Mouse (Mus musculus) hindbrain, embryonic 12.5 days (tissue): ENCODE results near the gene Ppif. TPM values are rescaled to one million over a fixed set of nuclear protein-coding genes. Genes with fewer than 3 reads are reported as not detected.

ENCODE experiments used
- ATAC-seq: fragments of 200-750 bp; cut with Nextera tagmentation; 2 replicates; pipeline ENCODE4 v1.8.0; 2017; ENCODE audit warnings: moderate TSS enrichment; ENCODE audit not compliant: low FRiP score
- H3K27ac ChIP-seq: fragments of 300-500 bp; sonication (generic); 2 replicates; pipeline ENCODE4 v1.5.1; 2016; ENCODE audit warnings: mild to moderate bottlenecking
- H3K27me3 ChIP-seq: fragments of 300-500 bp; sonication (generic); 2 replicates; pipeline ENCODE4 v1.6.1; 2016; ENCODE audit warnings: mild to moderate bottlenecking
- H3K36me3 ChIP-seq: fragments of 300-500 bp; sonication (generic); 2 replicates; pipeline ENCODE4 v1.6.1; 2016; ENCODE audit warnings: mild to moderate bottlenecking
- H3K4me1 ChIP-seq: fragments of 300-500 bp; sonication (generic); 2 replicates; pipeline ENCODE4 v1.6.1; 2016
- H3K4me2 ChIP-seq: fragments of 300-500 bp; sonication (generic); replicated peaks from 2 replicates; pipeline ENCODE4 v1.6.1; 2016; ENCODE audit warnings: mild to moderate bottlenecking
- H3K4me3 ChIP-seq: fragments of 300-500 bp; sonication (generic); 2 replicates; pipeline ENCODE4 v1.5.1; 2016; ENCODE audit warnings: mild to moderate bottlenecking
- H3K9ac ChIP-seq: fragments of 300-500 bp; sonication (generic); 2 replicates; pipeline ENCODE4 v1.6.1; 2016; ENCODE audit warnings: mild to moderate bottlenecking, moderate library complexity
- H3K9me3 ChIP-seq: fragments of 300-500 bp; sonication (generic); replicated peaks from 2 replicates; pipeline ENCODE4 v1.6.1; 2016; ENCODE audit warnings: mild to moderate bottlenecking
- WGBS: fragments of 180-500 bp; shearing (Covaris S2); methylation state at CpG from one replicate; pipeline ENCODE4 v1.1.7; 2016; 5-methylcytosine and 5-hydroxymethylcytosine counted together
- polyA plus RNA-seq: library from polyadenylated mRNA; unstranded; fragments of >200 nt; fragmentation: Nextera tagmentation; extraction: Ambion mirVana; gene quantifications from 2 replicates; pipeline ENCODE4 v1.2.1, GENCODE M21; 2016

Ppif gene
- polyA plus RNA-seq, 1 experiment from 2014 or later, result 26.2 TPM

GRCm38 (mm10) chr14:25708451-25708850 lies 14.5 kb downstream of the Ppif start:
- 75% methylated on average over 4 of the region's 4 CpGs for WGBS
- peaks cover 19% of the 10 kb centered on the region for H3K4me1 ChIP-seq

GRCm38 (mm10) chr14:25708917-25709316 lies 15.0 kb downstream of the Ppif start:
- H3K4me1 ChIP-seq, result peaks cover 19% of the 10 kb centered on the region
- no peaks in the 10 kb centered on the region for H3K36me3 ChIP-seq
- H3K27me3 ChIP-seq, result no peaks in the 10 kb centered on the region
- ATAC-seq, result no peak
- 81% methylated on average over 2 of the region's 2 CpGs for WGBS
- H3K9ac ChIP-seq, result no peak overlapping the region
- no peak overlapping the region for H3K27ac ChIP-seq
- no peak overlapping the region for H3K4me2 ChIP-seq
- no peak overlapping the region for H3K4me3 ChIP-seq
- H3K9me3 ChIP-seq, result no peaks in the 10 kb centered on the region

More at GRCm38 (mm10) chr14:25708451-25708850, 14.5 kb downstream of the Ppif start:
- Histone ChIP-seq H3K27me3 (no peaks in the 10 kb centered on the region), H3K4me3 (no peak overlapping the region), H3K27ac (no peak overlapping the region), H3K9ac (no peak overlapping the region), H3K36me3 (no peaks in the 10 kb centered on the region), H3K4me2 (no peak overlapping the region), H3K9me3 (no peaks in the 10 kb centered on the region)
- 0 out of 2 replicates have a peak, but pooled peaks have one; percentile 29 for ATAC-seq

- Histone ChIP-seq H3K4me2 (no peak overlapping the region), H3K4me1 (peaks cover 19% of the 10 kb centered on the region), H3K4me3 (no peak overlapping the region), H3K9ac (no peak overlapping the region), H3K27me3 (no peaks in the 10 kb centered on the region), H3K36me3 (0 out of 2 replicates have a peak, but pooled peaks cover 6% of the 10 kb centered on the region), H3K9me3 (no peaks in the 10 kb centered on the region), H3K27ac (no peak overlapping the region)
- 54% methylated on average over 4 of the region's 4 CpGs for WGBS
- ATAC-seq, result no peak
Observed at GRCm38 (mm10) chr14:25710073-25710472, 16.1 kb downstream of the Ppif start.

DNA sequence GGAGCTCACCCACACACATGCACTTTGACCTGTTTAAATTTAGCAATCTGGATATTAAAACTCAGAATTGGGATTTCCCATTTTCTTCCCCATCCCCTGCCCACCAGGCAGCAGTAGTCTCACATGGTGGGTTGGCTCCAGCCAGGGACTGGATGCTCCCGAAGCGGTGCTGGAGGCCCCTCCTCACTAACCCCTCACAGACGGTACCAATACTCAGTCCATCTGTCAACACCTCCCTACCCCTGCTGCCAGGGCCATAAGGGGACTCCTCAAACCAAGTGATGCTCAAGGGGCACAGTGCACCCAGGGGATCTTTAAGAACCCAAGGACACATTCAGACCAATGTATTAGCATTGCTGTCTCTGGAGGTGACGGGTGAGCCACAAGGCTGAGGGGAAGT lies 16.7 kb downstream of the Ppif start:
- Histone ChIP-seq H3K36me3 (0 out of 2 replicates have a peak, but pooled peaks cover 10% of the 10 kb centered on the region), H3K4me3 (no peak overlapping the region), H3K4me2 (no peak overlapping the region), H3K27ac (no peak overlapping the region), H3K9me3 (no peaks in the 10 kb centered on the region), H3K4me1 (peaks cover 19% of the 10 kb centered on the region), H3K27me3 (no peaks in the 10 kb centered on the region), H3K9ac (no peak overlapping the region)
- ATAC-seq, result no peak
- 57% methylated on average over 4 of the region's 4 CpGs for WGBS

DNA sequence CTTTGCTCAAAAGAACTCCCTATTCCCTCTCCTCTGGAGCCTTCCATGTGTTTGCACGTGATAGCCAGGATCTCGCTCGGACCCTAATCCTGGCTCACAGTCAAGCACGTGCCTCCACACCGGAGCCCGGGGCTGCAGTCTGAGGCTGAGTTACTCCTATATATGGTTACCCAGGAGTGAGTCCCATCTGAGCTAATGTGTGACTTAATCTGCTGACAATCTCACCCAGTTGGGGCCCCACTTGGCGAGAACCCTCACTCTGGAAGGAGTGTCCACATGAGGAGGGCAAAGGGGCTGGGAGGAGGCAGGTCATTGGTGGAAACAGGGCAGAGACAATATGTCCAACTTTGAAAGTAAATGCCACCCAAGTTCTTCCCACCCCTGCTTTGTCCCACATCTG lies 17.2 kb downstream of the Ppif start:
- Histone ChIP-seq H3K27ac (no peak overlapping the region), H3K4me3 (no peak overlapping the region), H3K36me3 (0 out of 2 replicates have a peak, but pooled peaks cover 15% of the 10 kb centered on the region), H3K4me1 (peaks cover 19% of the 10 kb centered on the region), H3K9ac (no peak overlapping the region), H3K9me3 (no peaks in the 10 kb centered on the region), H3K4me2 (no peak overlapping the region), H3K27me3 (no peaks in the 10 kb centered on the region)
- 60% methylated on average over 7 of the region's 7 CpGs for WGBS
- no peak for ATAC-seq

GRCm38 (mm10) chr14:25711602-25712001 lies 17.6 kb downstream of the Ppif start:
- H3K9ac ChIP-seq, result no peak overlapping the region
- H3K27me3 ChIP-seq, result no peaks in the 10 kb centered on the region
- H3K4me3 ChIP-seq, result no peak overlapping the region
- ATAC-seq, result no peak
- H3K27ac ChIP-seq, result no peak overlapping the region
- no peak overlapping the region for H3K4me2 ChIP-seq
- 69% methylated on average over 8 of the region's 8 CpGs for WGBS
- H3K4me1 ChIP-seq, result peaks cover 19% of the 10 kb centered on the region
- H3K9me3 ChIP-seq, result no peaks in the 10 kb centered on the region
- 0 out of 2 replicates have a peak, but pooled peaks cover 15% of the 10 kb centered on the region for H3K36me3 ChIP-seq

DNA sequence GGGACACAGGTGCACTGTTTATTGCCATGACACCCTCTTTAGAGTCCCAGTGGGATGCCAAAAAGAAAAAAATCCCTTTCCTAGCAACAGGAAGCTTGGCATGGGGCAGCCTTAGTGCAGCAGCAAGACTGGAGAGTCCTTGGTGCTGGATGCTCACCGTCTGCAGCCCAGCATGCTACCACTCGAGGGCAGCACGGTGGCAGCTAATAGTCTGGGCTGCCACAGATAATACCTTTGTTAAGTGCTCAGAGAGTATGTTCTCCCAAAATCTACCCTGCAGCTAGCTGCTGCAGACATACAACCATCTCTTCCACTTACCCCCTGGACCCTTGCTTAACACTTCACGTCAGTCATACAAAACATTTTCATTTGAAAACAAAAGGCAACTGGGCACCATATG lies 19.5 kb downstream of the Ppif start:
- ATAC-seq, result no peak
- Histone ChIP-seq H3K9me3 (no peaks in the 10 kb centered on the region), H3K4me3 (no peak overlapping the region), H3K27me3 (no peaks in the 10 kb centered on the region), H3K4me2 (no peak overlapping the region), H3K4me1 (peaks cover 22% of the 10 kb centered on the region), H3K36me3 (0 out of 2 replicates have a peak, but pooled peaks cover 15% of the 10 kb centered on the region), H3K9ac (no peak overlapping the region), H3K27ac (no peak overlapping the region)
- WGBS, result 12% methylated on average over 4 of the region's 4 CpGs

- Histone ChIP-seq H3K36me3 (0 out of 2 replicates have a peak, but pooled peaks cover 15% of the 10 kb centered on the region), H3K9me3 (0 out of 2 replicates have a peak, but pooled peaks cover 4% of the 10 kb centered on the region), H3K27me3 (no peaks in the 10 kb centered on the region), H3K4me1 (peaks cover 18% of the 10 kb centered on the region), H3K9ac (no peak overlapping the region), H3K27ac (no peak overlapping the region), H3K4me3 (no peak overlapping the region), H3K4me2 (no peak overlapping the region)
- ATAC-seq, result no peak
- WGBS, result 89% methylated on average over 1 of the region's 1 CpGs
Observed at GRCm38 (mm10) chr14:25716528-25716927, 22.6 kb downstream of the Ppif start.

DNA sequence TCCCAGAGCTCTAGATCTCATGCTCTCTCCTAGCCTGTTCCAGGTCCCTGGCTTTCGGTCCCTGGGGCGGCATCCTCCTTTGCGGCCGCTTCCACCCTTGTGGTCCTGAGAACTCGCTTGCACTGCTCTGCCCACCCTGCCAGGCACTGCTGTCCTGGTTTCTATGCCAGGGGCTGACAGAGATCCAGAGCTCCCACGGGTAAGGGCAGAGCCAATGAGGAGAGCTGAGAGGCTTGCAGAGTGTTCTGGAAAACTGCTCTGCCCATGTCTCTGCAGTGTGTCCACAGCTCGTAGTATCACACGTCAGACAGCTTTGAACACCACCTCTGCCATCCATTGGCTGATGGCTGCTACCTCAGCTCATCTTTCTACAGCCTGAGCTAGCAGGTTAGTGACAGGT lies 23.8 kb downstream of the Ppif start:
- Histone ChIP-seq H3K4me3 (no peak overlapping the region), H3K9ac (no peak overlapping the region), H3K9me3 (0 out of 2 replicates have a peak, but pooled peaks cover 4% of the 10 kb centered on the region), H3K27ac (no peak overlapping the region), H3K4me1 (peaks cover 15% of the 10 kb centered on the region), H3K27me3 (no peaks in the 10 kb centered on the region), H3K4me2 (no peak overlapping the region), H3K36me3 (0 out of 2 replicates have a peak, but pooled peaks cover 15% of the 10 kb centered on the region)
- 84% methylated on average over 8 of the region's 8 CpGs for WGBS
- ATAC-seq, result no peak

DNA sequence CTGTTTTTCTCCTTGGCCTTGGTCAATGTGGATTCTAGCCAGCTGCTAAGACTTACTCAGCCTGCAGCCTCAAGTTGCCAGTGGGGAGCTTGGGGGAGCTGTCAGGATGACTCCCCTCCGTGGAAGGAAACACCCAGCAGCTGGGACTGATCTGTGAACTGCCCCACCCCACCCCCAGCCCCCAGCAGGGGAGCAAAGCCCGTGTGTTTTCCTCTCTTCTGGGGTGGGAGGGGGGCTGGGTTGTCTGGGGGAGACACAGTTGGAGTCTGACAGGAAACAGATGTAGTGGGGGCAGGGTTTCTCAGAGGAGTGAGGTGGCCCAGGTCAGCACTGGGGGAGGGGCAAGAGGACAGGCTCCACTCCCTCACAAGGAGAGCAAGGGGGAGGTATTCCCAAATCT lies 24.5 kb downstream of the Ppif start:
- Histone ChIP-seq H3K9ac (no peak overlapping the region), H3K9me3 (0 out of 2 replicates have a peak, but pooled peaks cover 4% of the 10 kb centered on the region), H3K4me2 (no peak overlapping the region), H3K27ac (no peak overlapping the region), H3K27me3 (no peaks in the 10 kb centered on the region), H3K4me1 (peaks cover 15% of the 10 kb centered on the region), H3K36me3 (0 out of 2 replicates have a peak, but pooled peaks cover 15% of the 10 kb centered on the region), H3K4me3 (no peak overlapping the region)
- WGBS, result 0% methylated on average over 2 of the region's 2 CpGs
- ATAC-seq, result no peak

- WGBS, result 60% methylated on average over 9 of the region's 9 CpGs
- no peak overlapping the region for H3K4me2 ChIP-seq
- 0 out of 2 replicates have a peak, but pooled peaks cover 4% of the 10 kb centered on the region for H3K9me3 ChIP-seq
- 0 out of 2 replicates have a peak, but pooled peaks cover 15% of the 10 kb centered on the region for H3K36me3 ChIP-seq
- H3K27me3 ChIP-seq, result no peaks in the 10 kb centered on the region
- no peak overlapping the region for H3K27ac ChIP-seq
- no peak overlapping the region for H3K9ac ChIP-seq
- peaks cover 15% of the 10 kb centered on the region for H3K4me1 ChIP-seq
- no peak for ATAC-seq
- H3K4me3 ChIP-seq, result no peak overlapping the region
Observed at GRCm38 (mm10) chr14:25719371-25719770, 25.4 kb downstream of the Ppif start.

DNA sequence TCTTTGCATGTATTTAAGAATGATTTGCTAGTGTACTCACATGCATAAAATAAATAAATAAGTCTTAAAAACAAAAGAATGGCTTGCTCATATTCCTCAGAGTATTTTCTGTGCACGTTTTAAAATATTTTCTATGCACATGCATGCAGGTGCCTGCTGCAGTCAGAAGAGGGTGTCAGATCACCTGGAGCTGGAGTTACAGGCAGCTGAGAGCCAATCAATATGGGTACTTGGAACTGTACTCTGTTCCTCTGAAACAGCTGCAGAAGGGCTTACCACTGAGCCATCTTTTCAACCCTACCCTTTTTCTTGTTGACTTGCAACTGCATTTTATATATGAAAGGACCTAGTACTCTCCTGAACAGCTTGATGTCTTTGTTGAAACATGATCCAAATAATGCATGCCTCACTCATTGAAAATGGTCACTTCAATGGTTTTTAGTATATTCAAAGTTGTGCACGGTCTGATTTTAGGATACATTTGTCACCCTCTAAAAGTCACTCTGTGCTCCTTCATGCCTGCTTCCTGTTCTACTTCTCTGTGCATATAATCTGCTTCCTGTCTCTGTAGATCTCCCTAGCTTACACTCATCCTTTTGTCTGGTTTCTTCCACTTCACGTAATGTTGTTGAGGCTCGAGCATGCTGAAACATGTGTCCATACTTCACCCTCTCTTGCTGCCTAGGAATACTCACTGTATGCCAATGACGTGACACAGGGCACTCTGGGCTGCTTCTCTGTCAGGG lies 27.2 kb downstream of the Ppif start:
- no peak overlapping the region for H3K4me2 ChIP-seq
- peaks cover 30% of the 10 kb centered on the region for H3K4me1 ChIP-seq
- no peak overlapping the region for H3K9ac ChIP-seq
- 94% methylated on average over 5 of the region's 5 CpGs for WGBS
- H3K27me3 ChIP-seq, result no peaks in the 10 kb centered on the region
- ATAC-seq, result no peak
- no peak overlapping the region for H3K4me3 ChIP-seq
- 0 out of 2 replicates have a peak, but pooled peaks cover under 1% of the 10 kb centered on the region for H3K36me3 ChIP-seq
- H3K27ac ChIP-seq, result no peak overlapping the region
- H3K9me3 ChIP-seq, result 0 out of 2 replicates have a peak, but pooled peaks cover 4% of the 10 kb centered on the region
